Mouse (Mus musculus): ENCODE measurements around the gene Apeh.

DNA sequence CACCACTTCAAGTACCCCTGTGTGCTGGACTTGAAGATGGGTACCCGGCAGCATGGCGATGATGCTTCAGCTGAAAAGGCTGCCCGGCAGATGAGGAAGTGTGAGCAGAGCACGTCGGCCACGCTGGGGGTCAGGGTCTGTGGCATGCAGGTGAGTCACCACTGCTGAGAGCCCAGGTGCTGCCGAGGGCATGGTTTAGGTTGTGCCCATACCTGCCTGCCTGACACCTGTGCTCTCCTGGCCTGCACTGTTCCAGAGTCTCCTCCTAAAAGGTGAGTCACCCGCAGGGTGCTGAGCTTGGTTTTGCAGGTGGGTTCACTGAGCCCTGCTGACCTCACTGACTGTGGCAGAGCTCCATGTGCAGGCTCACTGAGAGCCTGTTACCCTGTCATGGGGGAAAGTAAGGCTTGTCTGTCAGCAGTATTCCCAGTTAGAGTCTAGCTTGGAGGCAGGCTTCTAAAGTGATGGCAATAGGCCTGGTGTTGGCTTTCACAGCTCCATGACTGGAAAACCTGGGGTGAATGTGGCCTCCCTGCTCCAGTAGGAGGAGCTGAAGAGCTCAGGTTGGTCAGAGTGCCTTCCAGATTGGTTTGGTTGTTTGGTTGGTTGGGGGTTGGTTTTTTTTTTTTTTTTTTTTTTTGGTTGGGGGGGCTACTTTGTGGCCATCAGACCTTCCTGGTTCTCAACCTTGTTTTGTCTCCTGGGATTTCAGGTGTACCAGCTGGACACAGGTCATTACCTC is 49.5 kb downstream of the Apeh start:
- TF ChIP-seq CTCF (IDR thresholded peaks at IDR 0.05; ENCODE audit: low read depth, low read length) (peak; percentile 33; the same call in 1 of the 2 replicates), POLR2A (IDR thresholded peaks at IDR 0.05; ENCODE audit: extremely low read depth, insufficient read depth, low read length) (no peak)
